Mouse (Mus musculus) lung, postnatal 0 days (tissue): Measurements from ENCODE around the gene Arid2. TPM values are rescaled to one million over a fixed set of nuclear protein-coding genes. Genes with fewer than 3 reads are reported as not detected.
"Not testable (repeated sequence)": the region's sequence is repeated elsewhere in the genome, so short reads cannot be mapped to it uniquely, and the experiment has no call there.

Experiments
- ATAC-seq: fragments of 200-750 bp; cut with Nextera tagmentation; 2 replicates; pipeline ENCODE4 v1.8.0; 2017; ENCODE audit warnings: moderate library complexity
- DNase-seq: peaks from one replicate; pipeline ENCODE4 v3.0.0-alpha.2; 2016; ENCODE audit warnings: low spot score
- H3K27ac ChIP-seq: fragments of 300-500 bp; sonication (generic); 2 replicates; pipeline ENCODE4 v1.5.1; 2014; ENCODE audit warnings: antibody characterized with exemption, mild to moderate bottlenecking, low read length, mixed read lengths
- H3K27me3 ChIP-seq: fragments of 300-500 bp; sonication (generic); replicated peaks from 2 replicates; pipeline ENCODE4 v1.6.1; 2014; ENCODE audit warnings: low read length, mixed read lengths; ENCODE audit not compliant: insufficient read depth
- H3K36me3 ChIP-seq: fragments of 300-500 bp; sonication (generic); 2 replicates; pipeline ENCODE4 v1.6.1; 2014; ENCODE audit warnings: low read length, mixed read lengths; ENCODE audit not compliant: insufficient read depth
- H3K4me1 ChIP-seq: fragments of 300-500 bp; sonication (generic); 2 replicates; pipeline ENCODE4 v1.6.1; 2014; ENCODE audit warnings: antibody characterized with exemption, low read depth, low read length, mixed read lengths; ENCODE audit not compliant: insufficient read depth
- H3K4me2 ChIP-seq: fragments of 300-500 bp; sonication (generic); replicated peaks from 2 replicates; pipeline ENCODE4 v1.6.1; 2014; ENCODE audit warnings: low read depth, mild to moderate bottlenecking, low read length, moderate library complexity, mixed read lengths
- H3K4me3 ChIP-seq: fragments of 300-500 bp; sonication (generic); 2 replicates; pipeline ENCODE4 v1.5.1; 2014; ENCODE audit warnings: low read depth, low read length
- H3K9ac ChIP-seq: fragments of 300-500 bp; sonication (generic); replicated peaks from 2 replicates; pipeline ENCODE4 v1.6.1; 2014; ENCODE audit warnings: low read depth, mild to moderate bottlenecking
- H3K9me3 ChIP-seq: fragments of 300-500 bp; sonication (generic); 2 replicates; pipeline ENCODE4 v1.6.1; 2016; ENCODE audit warnings: low read length, mixed read lengths
- CTCF ChIP-seq: IDR thresholded peaks from 2 replicates; pipeline ENCODE4 v1.5.1; 2016; ENCODE audit warnings: antibody characterized with exemption, mild to moderate bottlenecking
- EP300 ChIP-seq: IDR thresholded peaks from 2 replicates; pipeline ENCODE4 v1.6.1; 2016; ENCODE audit warnings: antibody characterized with exemption, mild to moderate bottlenecking, control low read depth
- WGBS: fragments of 180-500 bp; shearing (Covaris S2); extraction: QIAGEN DNeasy Blood & Tissue Kit; methylation state at CpG from one replicate; pipeline ENCODE4 v1.1.7; 2014; 5-methylcytosine and 5-hydroxymethylcytosine counted together
- polyA plus RNA-seq: library from polyadenylated mRNA; unstranded; fragments of >200 nt; fragmentation: Nextera tagmentation; extraction: Ambion mirVana; gene quantifications from 2 replicates; pipeline ENCODE4 v1.2.1, GENCODE M21; 2015

The Arid2 gene
- polyA plus RNA-seq, 1 experiment from 2014 or later: 15.3 TPM

- TF ChIP-seq EP300 (no peak), CTCF (no peak)
- H3K27me3 ChIP-seq: no peaks in the 10 kb centered on the region
- no peaks in the 10 kb centered on the region for H3K9me3 ChIP-seq
- H3K36me3 ChIP-seq: peaks cover 12% of the 10 kb centered on the region
- no peak overlapping the region for H3K4me2 ChIP-seq
- H3K9ac ChIP-seq: no peak overlapping the region
- H3K4me3 ChIP-seq: no peak overlapping the region
- no peaks in the 10 kb centered on the region for H3K4me1 ChIP-seq
- no peak for DNase-seq
- 83% methylated on average over 4 of the region's 4 CpGs for WGBS
- ATAC-seq: no peak
- H3K27ac ChIP-seq: no peak overlapping the region
Measured at GRCm38 (mm10) chr15:96406253-96406652, 118.9 kb downstream of the Arid2 start.

- H3K36me3 ChIP-seq: peaks cover 11% of the 10 kb centered on the region
- H3K4me2 ChIP-seq: no peak overlapping the region
- no peaks in the 10 kb centered on the region for H3K27me3 ChIP-seq
- H3K4me3 ChIP-seq: no peak overlapping the region
- H3K9me3 ChIP-seq: no peaks in the 10 kb centered on the region
- H3K4me1 ChIP-seq: no peaks in the 10 kb centered on the region
- DNase-seq (no peak), ATAC-seq (no peak)
- TF ChIP-seq CTCF (no peak), EP300 (no peak)
- H3K9ac ChIP-seq: no peak overlapping the region
- 63% methylated on average over 2 of the region's 2 CpGs for WGBS
- H3K27ac ChIP-seq: no peak overlapping the region
Measured at GRCm38 (mm10) chr15:96407151-96407550, 119.8 kb downstream of the Arid2 start.

DNA sequence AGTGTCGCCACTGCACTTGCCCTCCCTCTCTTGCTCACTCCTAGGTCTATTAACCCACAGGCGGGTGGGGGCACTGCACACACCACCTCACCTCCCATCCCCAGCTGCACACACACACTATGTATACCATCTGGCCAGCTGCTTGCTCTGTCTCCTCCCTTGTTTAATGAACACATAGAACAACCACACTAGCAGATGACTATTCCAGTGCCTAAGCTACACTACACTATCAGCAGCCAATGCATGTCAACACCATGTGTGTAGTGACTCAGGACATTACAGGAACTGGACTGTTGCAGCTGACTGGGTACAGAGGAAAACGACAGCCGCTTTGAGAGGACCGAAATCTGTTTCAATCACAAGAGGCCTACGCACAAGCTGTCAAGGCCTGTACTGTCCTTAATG lies 121.4 kb downstream of the Arid2 start:
- H3K27ac ChIP-seq: no peak overlapping the region
- H3K27me3 ChIP-seq: no peaks in the 10 kb centered on the region
- ATAC-seq (0 out of 2 replicates have a peak, but pooled peaks have one; percentile 35), DNase-seq (no peak)
- H3K36me3 ChIP-seq: peaks cover 15% of the 10 kb centered on the region
- no peak overlapping the region for H3K4me3 ChIP-seq
- H3K9ac ChIP-seq: no peak overlapping the region
- no peak overlapping the region for H3K4me2 ChIP-seq
- H3K9me3 ChIP-seq: no peaks in the 10 kb centered on the region
- WGBS: 87% methylated on average over 6 of the region's 6 CpGs
- TF ChIP-seq CTCF: no peak
- no peak for TF ChIP-seq EP300
- no peaks in the 10 kb centered on the region for H3K4me1 ChIP-seq

DNA sequence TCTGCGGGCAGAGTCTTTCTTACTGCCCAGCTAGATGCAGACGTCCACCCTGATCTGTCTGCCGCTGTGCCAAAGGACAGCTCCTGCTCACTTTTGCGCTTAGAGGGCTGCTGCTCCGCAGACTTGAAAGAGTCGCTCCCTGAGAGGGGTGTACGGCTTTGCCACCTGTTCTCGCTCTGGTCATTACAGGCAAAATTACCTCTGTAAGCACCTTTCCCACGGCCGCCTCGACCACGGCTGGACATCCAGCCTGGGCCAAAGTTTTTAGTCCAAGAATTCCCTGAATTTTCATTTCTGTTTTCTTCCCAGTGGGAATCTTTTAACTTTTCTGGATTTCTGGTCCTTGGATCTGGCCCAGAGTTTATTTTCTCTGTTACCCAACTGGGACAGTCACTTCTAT lies 130.8 kb downstream of the Arid2 start:
- Histone ChIP-seq H3K27me3 (no peaks in the 10 kb centered on the region), H3K27ac (no peak overlapping the region), H3K4me3 (no peak overlapping the region), H3K4me2 (no peak overlapping the region), H3K4me1 (no peaks in the 10 kb centered on the region), H3K9ac (no peak overlapping the region), H3K9me3 (no peaks in the 10 kb centered on the region), H3K36me3 (peaks cover 60% of the 10 kb centered on the region)
- no peak for ATAC-seq
- no peak for TF ChIP-seq CTCF
- no peak for TF ChIP-seq EP300
- 93% methylated on average over 12 of the region's 12 CpGs for WGBS
- DNase-seq: no peak

DNA sequence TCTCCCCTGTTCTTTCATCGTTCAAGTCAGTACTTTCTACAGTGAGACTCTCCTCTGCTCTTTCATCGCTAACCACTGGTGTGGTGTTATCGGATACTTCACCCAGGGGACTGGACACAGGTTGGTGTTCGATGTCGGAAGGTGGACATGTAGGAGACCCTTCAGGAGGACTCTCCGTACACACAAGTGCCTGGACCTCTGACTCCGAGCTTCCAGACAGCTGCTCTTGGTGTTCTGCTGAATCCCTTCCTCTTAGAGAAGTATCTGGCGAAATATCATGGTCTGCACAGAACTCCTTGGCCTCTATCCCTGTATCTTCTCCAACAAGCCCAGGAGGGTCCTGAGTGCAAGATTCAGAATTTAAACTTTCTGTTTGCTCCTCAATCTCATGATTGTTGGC lies 132.6 kb downstream of the Arid2 start:
- ATAC-seq (no peak), DNase-seq (no peak)
- Histone ChIP-seq H3K9ac (no peak overlapping the region), H3K36me3 (peaks cover 51% of the 10 kb centered on the region), H3K27ac (no peak overlapping the region), H3K27me3 (no peaks in the 10 kb centered on the region), H3K4me3 (no peak overlapping the region), H3K4me2 (no peak overlapping the region), H3K4me1 (no peaks in the 10 kb centered on the region), H3K9me3 (no peaks in the 10 kb centered on the region)
- TF ChIP-seq CTCF: no peak
- WGBS: 92% methylated on average over 8 of the region's 8 CpGs

DNA sequence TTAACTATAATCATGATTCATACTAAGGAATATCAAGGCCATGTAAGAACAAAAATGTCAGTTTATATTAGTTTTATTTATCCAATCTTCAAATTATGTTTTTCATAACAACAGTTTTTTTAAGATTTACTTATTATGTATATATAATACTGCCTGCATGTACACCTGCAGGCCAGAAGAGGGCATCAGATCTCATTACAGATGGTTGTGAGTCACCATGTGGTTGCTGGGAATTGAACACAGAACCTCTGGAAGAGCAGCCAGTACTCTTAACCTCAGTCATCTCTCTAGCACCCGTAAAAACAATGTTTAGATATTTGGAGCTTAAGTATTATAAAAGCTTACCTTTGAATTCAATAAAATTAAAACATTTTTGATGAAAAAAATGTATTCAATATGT lies 146.9 kb downstream of the Arid2 start:
- peaks cover 13% of the 10 kb centered on the region; the same call in 1 of the 2 replicates for H3K36me3 ChIP-seq
- ATAC-seq (no peak), DNase-seq (no peak)
- H3K4me3 ChIP-seq: no peak overlapping the region
- H3K27me3 ChIP-seq: no peaks in the 10 kb centered on the region
- WGBS: 98% methylated on average over 1 of the region's 1 CpGs
- no peak overlapping the region for H3K27ac ChIP-seq
- no peak overlapping the region for H3K4me2 ChIP-seq
- no peak for TF ChIP-seq EP300
- TF ChIP-seq CTCF: peak; percentile 23; the same call in 1 of the 2 replicates
- H3K4me1 ChIP-seq: no peaks in the 10 kb centered on the region
- H3K9ac ChIP-seq: no peak overlapping the region
- no peaks in the 10 kb centered on the region for H3K9me3 ChIP-seq

- not testable (repeated sequence) for H3K27me3 ChIP-seq, H3K4me2 ChIP-seq, H3K36me3 ChIP-seq, H3K9ac ChIP-seq, H3K4me3 ChIP-seq, ATAC-seq, H3K27ac ChIP-seq, DNase-seq, H3K9me3 ChIP-seq, H3K4me1 ChIP-seq
- 71% methylated on average over 3 of the region's 6 CpGs for WGBS
Measured at GRCm38 (mm10) chr15:96441480-96441879, 154.2 kb downstream of the Arid2 start.
